Mouse (Mus musculus): ENCODE results near the gene Tex37.

The Tex37 gene

GRCm38 (mm10) chr6:70918827-70919226 is at the start of gene Tex37:
Gene Tex37, minus strand, starts transcription at chr6:70918927.
- no peak for DNase-seq (ENCODE audit: low spot score in 2 of 2)

GRCm38 (mm10) chr6:70968291-70968690 is 49.6 kb upstream of the Tex37 start:
- DNase-seq (ENCODE audit: low spot score in 2 of 2), result no peak

- DNase-seq (ENCODE audit: low spot score in 2 of 2), result no peak
These were observed 48.7 kb upstream of the Tex37 start for GRCm38 (mm10) chr6:70967422-70967821.

- DNase-seq (ENCODE audit: low spot score in 2 of 2), result no peak
These were observed 47.0 kb upstream of the Tex37 start for GRCm38 (mm10) chr6:70965694-70966093.

GRCm38 (mm10) chr6:70964116-70964830 is 45.5 kb upstream of the Tex37 start:
- DNase-seq (ENCODE audit: low spot score in 2 of 2), result no peak

GRCm38 (mm10) chr6:70957341-70957940 is 38.7 kb upstream of the Tex37 start:
- DNase-seq (ENCODE audit: low spot score in 2 of 2), result no peak

GRCm38 (mm10) chr6:70956936-70957335 is 38.2 kb upstream of the Tex37 start:
- DNase-seq (ENCODE audit: low spot score in 2 of 2), result no peak

- DNase-seq (ENCODE audit: low spot score in 2 of 2), result peak in 1 of 2 experiments; percentile 32
These were observed 37.7 kb upstream of the Tex37 start, which contains the start of gene Foxi3 for GRCm38 (mm10) chr6:70956285-70956912. Gene Foxi3, plus strand, starts transcription at chr6:70956531.

GRCm38 (mm10) chr6:70955841-70956240 is 37.1 kb upstream of the Tex37 start:
- DNase-seq (ENCODE audit: low spot score in 2 of 2), result no peak

- no peak for DNase-seq (ENCODE audit: low spot score in 2 of 2)
These were observed 36.6 kb upstream of the Tex37 start for GRCm38 (mm10) chr6:70955291-70955800.

GRCm38 (mm10) chr6:70954040-70954439 is 35.3 kb upstream of the Tex37 start:
- DNase-seq (ENCODE audit: low spot score in 2 of 2), result no peak

GRCm38 (mm10) chr6:70953274-70953673 is 34.5 kb upstream of the Tex37 start:
- no peak for DNase-seq (ENCODE audit: low spot score in 2 of 2)

GRCm38 (mm10) chr6:70931801-70932200 is 13.1 kb upstream of the Tex37 start:
- no peak for DNase-seq (ENCODE audit: low spot score in 2 of 2)

GRCm38 (mm10) chr6:70921274-70922074 is 2.7 kb upstream of the Tex37 start:
- DNase-seq (ENCODE audit: low spot score in 2 of 2), result peak in 1 of 2 experiments; percentile 10

GRCm38 (mm10) chr6:70912396-70912765 is 6.3 kb downstream of the Tex37 start:
- no peak for DNase-seq (ENCODE audit: low spot score in 2 of 2)

GRCm38 (mm10) chr6:70911668-70912395 is 6.9 kb downstream of the Tex37 start:
- DNase-seq (ENCODE audit: low spot score in 2 of 2), result no peak

GRCm38 (mm10) chr6:70910285-70910684 is 8.4 kb downstream of the Tex37 start:
- no peak for DNase-seq (ENCODE audit: low spot score in 2 of 2)

GRCm38 (mm10) chr6:70909572-70909971 is 9.2 kb downstream of the Tex37 start:
- no peak for DNase-seq (ENCODE audit: low spot score in 2 of 2)

- no peak for DNase-seq (ENCODE audit: low spot score in 2 of 2)
These were observed 15.0 kb downstream of the Tex37 start for GRCm38 (mm10) chr6:70903689-70904088.

GRCm38 (mm10) chr6:70899594-70900003 is 19.1 kb downstream of the Tex37 start:
- DNase-seq (ENCODE audit: low spot score in 2 of 2), result no peak

GRCm38 (mm10) chr6:70898166-70898565 is 20.6 kb downstream of the Tex37 start:
- DNase-seq (ENCODE audit: low spot score in 2 of 2), result no peak

Measured in urinary bladder, adult 18-20 months (tissue).